Mouse (Mus musculus): ENCODE data around the gene Bhlha15. TPM values are rescaled to one million over a fixed set of nuclear protein-coding genes. Genes with fewer than 3 reads are reported as not detected.

Gene Bhlha15
- polyA plus RNA-seq, 1 experiment from 2014 or later: 0.54 TPM

DNA sequence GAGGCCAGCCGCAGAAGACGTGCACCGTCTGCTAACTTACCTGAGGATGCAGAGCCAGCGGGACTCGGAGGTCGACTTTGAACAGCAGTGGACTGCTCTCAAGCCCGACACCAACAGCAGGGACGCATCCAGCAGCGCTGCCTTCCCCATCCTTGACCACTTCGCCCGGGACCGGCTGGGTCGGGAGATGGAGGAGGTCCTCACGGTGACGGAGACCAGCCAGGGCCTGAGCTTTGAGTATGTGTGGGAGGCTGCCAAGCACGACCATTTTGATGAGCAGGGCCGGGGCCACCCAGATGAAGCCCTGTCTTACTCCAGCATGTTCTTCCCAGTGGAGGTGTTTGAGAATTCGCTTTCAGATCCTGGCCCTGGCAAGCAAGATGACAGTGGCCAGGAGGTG is 16.4 kb upstream of the Bhlha15 start:
- ATAC-seq (replicated peaks; ENCODE audit: low FRiP score, low read depth): no peak
- H3K36me3 ChIP-seq (ENCODE audit: insufficient read depth, low read length): peaks cover 39% of the 10 kb centered on the region
- H3K9me3 ChIP-seq (replicated peaks; ENCODE audit: low read length): no peaks in the 10 kb centered on the region
- H3K27me3 ChIP-seq (ENCODE audit: insufficient read depth, low read length): no peaks in the 10 kb centered on the region
- H3K4me1 ChIP-seq (replicated peaks; ENCODE audit: insufficient read depth, low read length): no peaks in the 10 kb centered on the region
- DNase-seq (ENCODE audit: low spot score): no peak
- no peak for TF ChIP-seq CTCF (IDR thresholded peaks at IDR 0.05; ENCODE audit: low read depth)
- H3K27ac ChIP-seq: no peak overlapping the region
- no peak overlapping the region for H3K4me3 ChIP-seq (replicated peaks; ENCODE audit: low read depth, low read length)
- H3K9ac ChIP-seq (ENCODE audit: low read depth, low read length): no peak overlapping the region
- WGBS: 84% methylated on average over 18 of the region's 18 CpGs
- H3K4me2 ChIP-seq (ENCODE audit: low read length): no peak overlapping the region

GRCm38 (mm10) chr5:144178216-144178615 is 11.9 kb upstream of the Bhlha15 start:
- peak; percentile 27 for DNase-seq (ENCODE audit: low spot score)
- no peak overlapping the region for H3K4me3 ChIP-seq (replicated peaks; ENCODE audit: low read depth, low read length)
- H3K9ac ChIP-seq (ENCODE audit: low read depth, low read length): no peak overlapping the region
- TF ChIP-seq CTCF (IDR thresholded peaks at IDR 0.05; ENCODE audit: low read depth): no peak
- WGBS: 38% methylated on average over 6 of the region's 6 CpGs
- H3K4me2 ChIP-seq (ENCODE audit: low read length): no peak overlapping the region
- no peaks in the 10 kb centered on the region for H3K27me3 ChIP-seq (ENCODE audit: insufficient read depth, low read length)
- H3K36me3 ChIP-seq (ENCODE audit: insufficient read depth, low read length): peaks cover 33% of the 10 kb centered on the region
- 0 out of 2 replicates have a peak overlapping the region, but pooled peaks have one; percentile 16 for H3K27ac ChIP-seq
- ATAC-seq (replicated peaks; ENCODE audit: low FRiP score, low read depth): no peak
- no peaks in the 10 kb centered on the region for H3K9me3 ChIP-seq (replicated peaks; ENCODE audit: low read length)
- no peaks in the 10 kb centered on the region for H3K4me1 ChIP-seq (replicated peaks; ENCODE audit: insufficient read depth, low read length)

- DNase-seq (ENCODE audit: low spot score) (no peak), ATAC-seq (replicated peaks; ENCODE audit: low FRiP score, low read depth) (no peak)
- peaks cover 12% of the 10 kb centered on the region; the same call in 1 of the 2 replicates for H3K36me3 ChIP-seq (ENCODE audit: insufficient read depth, low read length)
- H3K4me3 ChIP-seq (replicated peaks; ENCODE audit: low read depth, low read length): no peak overlapping the region
- TF ChIP-seq CTCF (IDR thresholded peaks at IDR 0.05; ENCODE audit: low read depth): no peak
- 94% methylated on average over 7 of the region's 7 CpGs for WGBS
- H3K27ac ChIP-seq: no peak overlapping the region
- H3K4me2 ChIP-seq (ENCODE audit: low read length): no peak overlapping the region
- no peaks in the 10 kb centered on the region for H3K9me3 ChIP-seq (replicated peaks; ENCODE audit: low read length)
- no peak overlapping the region for H3K9ac ChIP-seq (ENCODE audit: low read depth, low read length)
- H3K27me3 ChIP-seq (ENCODE audit: insufficient read depth, low read length): no peaks in the 10 kb centered on the region
- H3K4me1 ChIP-seq (replicated peaks; ENCODE audit: insufficient read depth, low read length): no peaks in the 10 kb centered on the region
These were observed 8.8 kb upstream of the Bhlha15 start for GRCm38 (mm10) chr5:144181249-144181648.

DNA sequence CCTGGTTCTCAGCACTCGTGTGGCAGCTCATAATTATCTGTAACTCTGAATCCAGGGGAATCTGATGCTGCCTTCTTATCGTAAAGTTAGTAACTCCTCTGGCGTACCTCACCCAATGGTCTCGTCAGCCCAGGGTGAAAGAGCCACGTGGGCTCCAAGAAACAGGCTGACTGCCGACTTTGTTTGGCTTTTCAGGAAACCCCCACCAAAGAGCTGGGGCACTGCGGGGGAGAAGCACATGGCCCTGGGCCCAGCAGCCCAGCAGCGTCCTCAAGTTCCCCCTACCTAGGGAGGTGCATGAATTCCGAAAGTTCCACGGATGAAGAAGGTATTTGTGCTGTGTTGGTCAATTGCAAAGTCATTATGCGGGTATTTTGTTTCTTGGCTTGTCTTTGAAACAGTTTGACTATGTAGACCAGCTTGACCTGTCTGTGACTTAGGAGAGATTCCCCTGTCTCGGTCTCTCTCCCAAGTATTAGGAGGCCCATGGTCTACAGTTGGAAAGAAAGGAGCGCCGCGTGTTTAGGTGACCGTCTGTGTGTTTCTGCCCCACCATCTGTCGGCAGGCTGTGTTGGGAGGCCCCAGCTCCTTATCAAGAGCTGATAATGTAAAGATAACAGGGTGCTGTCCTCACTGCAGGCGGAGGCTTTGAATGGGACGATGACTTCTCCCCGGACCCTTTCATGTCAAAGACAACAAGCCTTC is 7.4 kb upstream of the Bhlha15 start:
- 71% methylated on average over 20 of the region's 20 CpGs for WGBS
- Histone ChIP-seq H3K4me3 (replicated peaks; ENCODE audit: low read depth, low read length) (no peak overlapping the region), H3K4me2 (ENCODE audit: low read length) (no peak overlapping the region), H3K27me3 (ENCODE audit: insufficient read depth, low read length) (no peaks in the 10 kb centered on the region), H3K36me3 (ENCODE audit: insufficient read depth, low read length) (peaks cover 11% of the 10 kb centered on the region; the same call in 1 of the 2 replicates), H3K27ac (no peak overlapping the region), H3K9me3 (replicated peaks; ENCODE audit: low read length) (no peaks in the 10 kb centered on the region), H3K4me1 (replicated peaks; ENCODE audit: insufficient read depth, low read length) (no peaks in the 10 kb centered on the region), H3K9ac (ENCODE audit: low read depth, low read length) (no peak overlapping the region)
- DNase-seq (ENCODE audit: low spot score) (no peak), ATAC-seq (replicated peaks; ENCODE audit: low FRiP score, low read depth) (no peak)
- TF ChIP-seq CTCF (IDR thresholded peaks at IDR 0.05; ENCODE audit: low read depth): no peak

DNA sequence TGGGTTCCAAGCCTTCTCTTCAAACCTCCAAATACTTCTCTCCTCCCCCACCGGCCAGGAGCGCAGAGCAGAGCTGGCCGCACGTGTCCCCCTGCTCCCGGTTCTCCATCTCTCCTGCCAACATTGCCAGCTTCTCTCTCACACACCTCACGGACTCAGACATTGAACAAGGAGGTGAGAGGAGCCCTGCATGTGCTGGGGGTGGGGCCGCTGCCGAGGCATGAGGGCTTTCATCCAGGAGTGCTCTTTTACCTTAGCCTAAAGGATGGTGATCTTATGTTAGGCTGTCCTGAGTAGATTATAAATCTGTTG is 6.9 kb upstream of the Bhlha15 start:
- Histone ChIP-seq H3K36me3 (ENCODE audit: insufficient read depth, low read length) (peaks cover 12% of the 10 kb centered on the region; the same call in 1 of the 2 replicates), H3K9ac (ENCODE audit: low read depth, low read length) (no peak overlapping the region), H3K27me3 (ENCODE audit: insufficient read depth, low read length) (no peaks in the 10 kb centered on the region), H3K27ac (no peak overlapping the region), H3K4me2 (ENCODE audit: low read length) (no peak overlapping the region), H3K4me3 (replicated peaks; ENCODE audit: low read depth, low read length) (no peak overlapping the region), H3K4me1 (replicated peaks; ENCODE audit: insufficient read depth, low read length) (no peaks in the 10 kb centered on the region), H3K9me3 (replicated peaks; ENCODE audit: low read length) (no peaks in the 10 kb centered on the region)
- TF ChIP-seq CTCF (IDR thresholded peaks at IDR 0.05; ENCODE audit: low read depth): no peak
- no peak for DNase-seq (ENCODE audit: low spot score)
- no peak for ATAC-seq (replicated peaks; ENCODE audit: low FRiP score, low read depth)
- 73% methylated on average over 8 of the region's 8 CpGs for WGBS

- Histone ChIP-seq H3K9me3 (replicated peaks; ENCODE audit: low read length) (no peaks in the 10 kb centered on the region), H3K4me3 (replicated peaks; ENCODE audit: low read depth, low read length) (no peak overlapping the region), H3K4me2 (ENCODE audit: low read length) (no peak overlapping the region), H3K9ac (ENCODE audit: low read depth, low read length) (no peak overlapping the region), H3K4me1 (replicated peaks; ENCODE audit: insufficient read depth, low read length) (no peaks in the 10 kb centered on the region), H3K36me3 (ENCODE audit: insufficient read depth, low read length) (peaks cover 18% of the 10 kb centered on the region; the same call in 1 of the 2 replicates), H3K27me3 (ENCODE audit: insufficient read depth, low read length) (no peaks in the 10 kb centered on the region), H3K27ac (0 out of 2 replicates have a peak overlapping the region, but pooled peaks have one; percentile 16)
- ATAC-seq (replicated peaks; ENCODE audit: low FRiP score, low read depth): 0 out of 2 replicates have a peak, but pooled peaks have one; percentile 21
- no peak for TF ChIP-seq CTCF (IDR thresholded peaks at IDR 0.05; ENCODE audit: low read depth)
- DNase-seq (ENCODE audit: low spot score): peak; percentile 25
- WGBS: 42% methylated on average over 7 of the region's 7 CpGs
These were observed 6.3 kb upstream of the Bhlha15 start for GRCm38 (mm10) chr5:144183647-144184335.
